Mouse (Mus musculus) thymus, adult 2 months (tissue): ENCODE measurements around the gene Tex29. TPM values are rescaled to one million over a fixed set of nuclear protein-coding genes. Genes with fewer than 3 reads are reported as not detected.

Experiments used
- DNase-seq: peaks from one replicate; pipeline ENCODE4 v3.0.0; 2021
- H3K27ac ChIP-seq: fragments of 200-500 bp; 2 replicates; pipeline ENCODE4 v1.5.1; 2012; ENCODE audit warnings: low read length, control low read depth; ENCODE audit not compliant: control insufficient read depth, insufficient read depth
- H3K27me3 ChIP-seq: fragments of 200-500 bp; 2 replicates; pipeline ENCODE4 v1.6.1; 2012; ENCODE audit warnings: mild to moderate bottlenecking, low read length, moderate library complexity, mixed read lengths; ENCODE audit not compliant: control insufficient read depth, insufficient read depth
- H3K36me3 ChIP-seq: fragments of 200-500 bp; 2 replicates; pipeline ENCODE4 v1.6.1; 2012; ENCODE audit warnings: mild to moderate bottlenecking, low read length, moderate library complexity; ENCODE audit not compliant: control insufficient read depth, insufficient read depth
- H3K4me1 ChIP-seq: fragments of 200-500 bp; replicated peaks from 2 replicates; pipeline ENCODE4 v1.6.1; 2012; ENCODE audit warnings: low read length; ENCODE audit not compliant: control insufficient read depth, insufficient read depth
- H3K4me3 ChIP-seq: fragments of 200-500 bp; 2 replicates; pipeline ENCODE4 v1.5.1; 2012; ENCODE audit warnings: mild to moderate bottlenecking, low read length, control low read depth, moderate library complexity; ENCODE audit not compliant: control insufficient read depth, insufficient read depth
- CTCF ChIP-seq: fragments of 200-500 bp; IDR thresholded peaks from 2 replicates; pipeline ENCODE4 v1.5.1; 2012; ENCODE audit warnings: mild to moderate bottlenecking, control low read depth, low read length, moderate library complexity, borderline replicate concordance; ENCODE audit not compliant: control insufficient read depth, poor library complexity, insufficient read depth; ENCODE audit errors: extremely low read depth
- POLR2A ChIP-seq: fragments of 200-500 bp; IDR thresholded peaks from 2 replicates; pipeline ENCODE4 v1.6.1; 2012; ENCODE audit warnings: mild to moderate bottlenecking, low read length, control low read depth, moderate library complexity; ENCODE audit not compliant: control insufficient read depth, poor library complexity, insufficient read depth; ENCODE audit errors: extremely low read depth
- WGBS: fragments of 180-500 bp; shearing (Covaris S2); methylation state at CpG from one replicate; pipeline ENCODE4 v1.1.7; 2018; 5-methylcytosine and 5-hydroxymethylcytosine counted together
- polyA plus RNA-seq: library from polyadenylated mRNA; depleted of rRNA; stranded (reverse); fragments of >200 nt; gene quantifications from 2 replicates; pipeline ENCODE4 v1.2.3, GENCODE M21; 2012; rRNA removed

The Tex29 gene
- polyA plus RNA-seq: not detected in 2 replicates

DNA sequence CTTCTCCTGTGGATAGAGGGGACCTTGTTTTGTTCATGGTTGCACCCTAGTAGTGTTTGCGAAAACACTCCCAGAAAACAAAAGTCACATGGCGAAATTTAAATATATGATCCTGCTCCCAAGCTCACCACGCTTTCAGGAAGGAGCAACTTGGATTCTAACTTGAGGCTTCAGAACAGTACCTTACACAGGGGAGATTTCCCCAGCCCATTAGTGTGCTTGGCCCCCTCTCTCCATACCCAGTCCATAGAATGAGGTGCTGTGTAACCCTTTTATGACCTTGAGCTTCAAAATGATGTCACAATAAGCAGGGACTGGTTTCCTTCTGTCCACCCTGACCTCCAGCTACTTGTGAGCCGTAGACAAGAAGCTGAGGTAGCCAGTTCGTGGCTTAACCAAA is at the start of gene Tex29:
Gene Tex29 (plus strand): TSS at position 301 of the 400 bp plus-strand sequence.
- no peak for DNase-seq
- H3K4me3 ChIP-seq: no peak within 1 kb of the TSS
- H3K36me3 ChIP-seq: no peaks in the 10 kb centered on the region
- H3K27me3 ChIP-seq: no peaks in the 10 kb centered on the region
- no peaks in the 10 kb centered on the region for H3K4me1 ChIP-seq
- WGBS: 95% methylated on average over 5 of the region's 5 CpGs
- TF ChIP-seq CTCF (no peak), POLR2A (no peak)
- no peak within 1 kb of the TSS for H3K27ac ChIP-seq

DNA sequence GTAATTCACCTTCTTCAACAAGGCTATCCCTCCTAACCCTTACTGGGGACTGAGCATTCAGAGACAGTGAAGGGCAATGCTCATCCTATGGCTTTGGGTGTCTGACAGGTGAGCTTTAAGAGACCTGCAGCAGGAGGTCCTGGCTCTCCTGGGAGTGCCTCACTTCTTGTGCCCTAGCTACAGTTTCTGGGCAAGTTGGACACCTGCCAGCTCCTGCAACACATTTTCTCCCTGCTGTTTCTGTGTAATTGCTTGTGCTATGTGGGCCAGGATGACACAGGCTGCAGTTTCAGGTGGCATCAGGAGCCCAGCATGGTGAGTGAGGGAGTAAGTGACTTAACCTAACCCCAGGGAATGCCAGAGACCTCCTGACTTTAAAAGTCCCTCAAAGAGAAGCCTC is 45.3 kb upstream of the Tex29 start:
- peaks cover 6% of the 10 kb centered on the region; the same call in 1 of the 2 replicates for H3K36me3 ChIP-seq
- H3K27me3 ChIP-seq: no peaks in the 10 kb centered on the region
- no peak overlapping the region for H3K27ac ChIP-seq
- H3K4me3 ChIP-seq: no peak overlapping the region
- DNase-seq: no peak
- TF ChIP-seq POLR2A (no peak), CTCF (no peak)
- no peaks in the 10 kb centered on the region for H3K4me1 ChIP-seq

DNA sequence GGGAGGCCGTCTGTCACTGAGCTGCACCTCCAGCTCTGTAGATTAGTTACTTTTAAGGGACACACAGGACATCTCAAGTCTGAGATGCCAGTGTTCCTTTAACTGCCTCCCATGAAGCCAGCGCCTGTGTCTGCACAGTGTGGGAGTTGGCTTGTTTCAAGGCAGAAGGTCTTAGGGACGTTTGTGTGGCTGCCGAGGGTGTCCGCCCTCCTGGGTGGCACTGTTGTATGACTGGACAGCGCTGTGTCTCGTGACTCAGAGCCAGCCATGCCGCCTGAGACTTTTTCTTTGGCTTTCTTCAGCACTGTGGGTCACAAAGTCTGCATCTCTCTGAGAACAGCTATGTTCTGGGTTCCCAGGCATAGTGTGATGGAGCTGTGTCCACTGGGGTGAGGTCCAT is 43.1 kb upstream of the Tex29 start:
- Histone ChIP-seq H3K27me3 (no peaks in the 10 kb centered on the region), H3K4me1 (no peaks in the 10 kb centered on the region), H3K27ac (no peak overlapping the region), H3K4me3 (no peak overlapping the region), H3K36me3 (peaks cover 9% of the 10 kb centered on the region)
- DNase-seq: no peak
- TF ChIP-seq CTCF (no peak), POLR2A (no peak)
- WGBS: 95% methylated on average over 8 of the region's 8 CpGs

DNA sequence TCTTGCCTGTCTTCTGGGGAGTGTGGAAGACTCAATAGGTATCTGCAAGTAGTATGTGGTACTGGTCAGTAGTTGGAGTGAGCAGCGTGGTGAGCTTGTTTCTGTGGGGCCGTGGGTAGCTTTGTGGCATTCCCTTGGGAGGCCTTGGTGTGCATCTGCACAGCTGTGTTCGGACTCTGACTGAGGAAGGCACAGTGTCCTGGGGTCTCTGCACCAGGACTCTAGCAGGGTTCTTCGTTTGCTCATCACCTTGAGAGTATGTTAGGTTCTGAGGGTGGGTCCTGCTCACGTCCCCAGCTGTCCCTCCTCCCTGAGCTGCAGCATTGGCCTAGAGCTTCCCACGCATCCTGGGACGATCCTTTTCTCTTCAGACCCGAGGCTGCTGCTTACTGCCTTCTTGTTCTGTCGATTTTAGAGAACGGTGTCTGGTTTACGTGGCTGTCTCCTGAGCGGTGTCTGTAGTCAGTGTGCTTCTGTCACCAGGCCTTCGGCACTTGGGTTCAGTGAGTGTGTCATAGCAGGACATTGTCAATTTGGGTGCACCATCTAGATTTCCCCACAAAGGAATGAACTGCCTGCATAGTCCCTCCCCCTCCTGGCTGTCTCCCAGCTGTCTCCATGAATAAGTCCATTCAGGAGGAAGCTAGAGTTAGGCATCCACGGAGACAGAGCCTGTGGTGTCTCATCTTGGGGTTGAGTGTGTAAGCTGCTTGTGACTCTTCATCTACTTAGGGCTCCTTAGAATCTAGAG is 42.4 kb upstream of the Tex29 start:
- Histone ChIP-seq H3K27me3 (no peaks in the 10 kb centered on the region), H3K36me3 (peaks cover 5% of the 10 kb centered on the region), H3K4me3 (no peak overlapping the region), H3K4me1 (no peaks in the 10 kb centered on the region), H3K27ac (no peak overlapping the region)
- no peak for DNase-seq
- 96% methylated on average over 14 of the region's 14 CpGs for WGBS
- no peak for TF ChIP-seq CTCF
- TF ChIP-seq POLR2A: no peak

- no peaks in the 10 kb centered on the region for H3K27me3 ChIP-seq
- H3K27ac ChIP-seq: no peak overlapping the region
- TF ChIP-seq POLR2A (no peak), CTCF (no peak)
- no peak for DNase-seq
- no peaks in the 10 kb centered on the region for H3K4me1 ChIP-seq
- 98% methylated on average over 4 of the region's 4 CpGs for WGBS
- peaks cover 4% of the 10 kb centered on the region for H3K36me3 ChIP-seq
- H3K4me3 ChIP-seq: no peak overlapping the region
These were observed 41.8 kb upstream of the Tex29 start for GRCm38 (mm10) chr8:11798480-11798867.

DNA sequence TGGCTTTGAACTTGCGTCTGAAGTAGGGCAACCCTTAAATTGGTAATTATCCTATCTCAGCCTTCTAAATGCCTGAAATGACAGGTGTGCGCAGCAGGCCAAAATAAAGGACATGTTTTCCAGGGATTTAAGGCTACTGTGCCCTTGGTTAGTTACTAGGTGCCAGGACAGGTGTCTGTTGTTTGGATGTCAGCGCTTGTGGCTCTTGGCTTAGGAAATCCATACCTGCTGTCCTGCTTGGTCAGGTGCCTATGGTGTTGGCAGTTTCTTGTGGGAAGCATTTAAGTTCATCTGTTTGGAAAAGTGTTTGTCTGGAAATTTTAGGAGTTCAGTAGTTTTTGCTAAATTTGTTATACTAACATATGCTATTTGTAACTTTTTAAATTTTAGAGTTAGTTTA is 41.2 kb upstream of the Tex29 start:
- Histone ChIP-seq H3K27ac (no peak overlapping the region), H3K4me3 (no peak overlapping the region), H3K36me3 (peaks cover 4% of the 10 kb centered on the region), H3K27me3 (no peaks in the 10 kb centered on the region), H3K4me1 (no peaks in the 10 kb centered on the region)
- WGBS: 100% methylated on average over 3 of the region's 3 CpGs
- TF ChIP-seq POLR2A: no peak
- DNase-seq: no peak

DNA sequence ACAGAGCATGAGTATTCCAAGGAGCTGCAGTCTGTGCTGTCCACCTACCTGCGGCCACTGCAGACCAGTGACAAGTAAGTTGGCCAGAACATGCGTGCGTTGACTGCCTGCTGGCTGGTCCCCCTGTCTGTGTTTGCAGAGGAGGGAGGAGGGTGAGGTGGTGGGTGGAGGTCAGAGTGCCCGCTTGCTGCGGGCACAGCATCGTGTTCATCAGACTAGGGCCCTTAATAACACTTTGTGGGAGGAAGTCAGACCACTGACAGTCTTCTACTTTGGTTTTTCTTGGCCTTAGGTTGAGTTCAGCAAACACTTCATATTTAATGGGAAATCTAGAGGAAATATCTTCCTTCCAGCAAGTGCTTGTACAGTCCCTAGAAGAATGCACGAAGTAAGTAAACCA is 39.8 kb upstream of the Tex29 start:
- H3K4me3 ChIP-seq: no peak overlapping the region
- no peak overlapping the region for H3K27ac ChIP-seq
- 93% methylated on average over 7 of the region's 7 CpGs for whole genome bisulfite sequencing
- H3K36me3 ChIP-seq: peaks cover 7% of the 10 kb centered on the region
- H3K27me3 ChIP-seq: no peaks in the 10 kb centered on the region
- TF ChIP-seq POLR2A (no peak), CTCF (no peak)
- no peak for DNase-seq
- no peaks in the 10 kb centered on the region for H3K4me1 ChIP-seq
